Mouse (Mus musculus) CH12.LX (cell line): ENCODE data around the gene Wdr91.

Experiments
- CTCF ChIP-seq, 2 experiments: IDR thresholded peaks in 1 of 2; conservative IDR thresholded peaks in 1 of 2; 2 replicates each; pipeline ENCODE4 v1.5.1; 2011 to 2012; ENCODE audit warnings: low read depth in 2 of 2, low read length in 2 of 2, improper control_type of control experiment in 1 of 2, inconsistent platforms in 1 of 2, mild to moderate bottlenecking in 1 of 2, moderate library complexity in 1 of 2
- ETS1 ChIP-seq: conservative IDR thresholded peaks from 2 replicates; pipeline ENCODE4 v1.6.1; 2012; ENCODE audit warnings: low read depth, mild to moderate bottlenecking, inconsistent platforms, low read length, improper control_type of control experiment, moderate library complexity
- GABPA ChIP-seq: IDR thresholded peaks from 2 replicates; pipeline ENCODE4 v1.6.1; 2012; ENCODE audit warnings: low read depth, low read length, improper control_type of control experiment, inconsistent platforms; ENCODE audit not compliant: insufficient replicate concordance
- NELFE ChIP-seq: IDR thresholded peaks from 2 replicates; pipeline ENCODE4 v1.6.1; 2011; ENCODE audit warnings: low read depth, low read length, improper control_type of control experiment

GRCm38 (mm10) chr6:34954926-34955861 is 44.5 kb upstream of the Wdr91 start:
- TF ChIP-seq GABPA (no peak), ETS1 (no peak), CTCF (conservative IDR thresholded peaks at IDR 0.05 in 1 of 2, IDR thresholded peaks at IDR 0.05 in 1 of 2; ENCODE audit: low read depth in 2 of 2, low read length in 2 of 2) (peak; percentile 35 to 87), NELFE (peak; percentile 22; the same call in 1 of the 2 replicates)
